ENCODE assay signal across 10 mouse cellular contexts in genomic region chr3:138642026-138642425, GRCm38 (mm10).
A peak's percentile ranks its signal among the peaks of the same experiment; 100 is the strongest.
DNase-seq lines count a peak whose midpoint lies in the region; ATAC-seq and TF ChIP-seq lines count a peak whose summit lies in the region.
"Had no signal": no experiment of that assay in that cellular context is flagged by ENCODE, and none has a peak within 500 bp of the region (broad histone marks: within the 10 kb centered on the region; RNA-seq: fewer than 3 reads in every experiment).

No protein-coding gene starts in this region.

- no peak overlapping the region for H3K4me3 ChIP-seq in kidney, embryonic 15.5 days (replicated peaks)
- H3K4me3 ChIP-seq in CH12.LX (replicated peaks in 1 of 3; ENCODE audit: low read depth in 2 of 3, low read length in 2 of 3, poor library complexity in 1 of 3), result no peak overlapping the region
- H3K4me3 ChIP-seq in forebrain, embryonic 12.5 days (replicated peaks), result no peak overlapping the region
- H3K4me3 ChIP-seq: erythroblast, embryonic 14.5 days; liver, embryonic 15.5 days had no signal

- H3K27ac ChIP-seq in kidney, embryonic 15.5 days, result no peak overlapping the region
- no peak overlapping the region for H3K27ac ChIP-seq in CH12.LX (ENCODE audit: insufficient read depth, low read depth)
- no peak overlapping the region for H3K27ac ChIP-seq in forebrain, embryonic 12.5 days
- H3K27ac ChIP-seq: liver, embryonic 15.5 days had no signal

- 100% methylated on average over 1 of the region's 1 CpGs for WGBS in kidney, embryonic 15.5 days
- WGBS in forebrain, embryonic 12.5 days, result 100% methylated on average over 1 of the region's 1 CpGs

- H3K4me2 ChIP-seq in kidney, embryonic 15.5 days, result no peak overlapping the region
- H3K4me2 ChIP-seq in CH12.LX (ENCODE audit: insufficient read depth, low read depth, poor library complexity, severe bottlenecking), result no peak overlapping the region
- no peak overlapping the region for H3K4me2 ChIP-seq in forebrain, embryonic 12.5 days
- H3K4me2 ChIP-seq: liver, embryonic 15.5 days had no signal

- TF ChIP-seq EP300 in CH12.LX (IDR thresholded peaks at IDR 0.05; ENCODE audit: low read length), result no peak

- no peak for ATAC-seq in kidney, embryonic 15.5 days (replicated peaks; ENCODE audit: low FRiP score)
- no peak for ATAC-seq in forebrain, embryonic 12.5 days (ENCODE audit: low FRiP score)
- ATAC-seq in frontal cortex, adult (ENCODE audit: low TSS enrichment), result no peak

- no peaks in the 10 kb centered on the region for H3K36me3 ChIP-seq in kidney, embryonic 15.5 days
- H3K36me3 ChIP-seq in CH12.LX (replicated peaks in 1 of 2; ENCODE audit: control insufficient read depth in 1 of 2, insufficient read depth in 1 of 2, low read length in 1 of 2), result no peaks in the 10 kb centered on the region
- H3K36me3 ChIP-seq in forebrain, embryonic 12.5 days (replicated peaks), result no peaks in the 10 kb centered on the region
- H3K36me3 ChIP-seq: liver, embryonic 15.5 days had no signal

- DNase-seq in kidney, adult 18-20 months, result peak; percentile 50
- DNase-seq in CH12.LX (ENCODE audit: extremely low read depth), result peak; percentile 58
- DNase-seq in adipocyte (ENCODE audit: low spot score), result peak; percentile 35
- peak; percentile 45 for DNase-seq in kidney, postnatal 10 days
- DNase-seq in testis, postnatal 14 days (ENCODE audit: low spot score), result peak; percentile 26

- H3K79me2 ChIP-seq in CH12.LX (replicated peaks; ENCODE audit: control insufficient read depth, extremely low read depth, insufficient read depth, poor library complexity, severe bottlenecking), result no peaks in the 10 kb centered on the region

- H3K4me1 ChIP-seq in kidney, embryonic 15.5 days, result peaks cover 21% of the 10 kb centered on the region
- H3K4me1 ChIP-seq in CH12.LX (ENCODE audit: control insufficient read depth in 1 of 2, insufficient read depth in 2 of 2), result no peaks in the 10 kb centered on the region
- H3K4me1 ChIP-seq in forebrain, embryonic 12.5 days, result peaks cover 25% of the 10 kb centered on the region

- H3K9ac ChIP-seq in kidney, embryonic 15.5 days, result no peak overlapping the region
- no peak overlapping the region for H3K9ac ChIP-seq in CH12.LX (ENCODE audit: insufficient read depth, low read depth)
- no peak overlapping the region for H3K9ac ChIP-seq in forebrain, embryonic 12.5 days
- H3K9ac ChIP-seq: liver, embryonic 15.5 days had no signal

- peak; percentile 85 to 95 for TF ChIP-seq CTCF in CH12.LX (conservative IDR thresholded peaks at IDR 0.05 in 1 of 2, IDR thresholded peaks at IDR 0.05 in 1 of 2; ENCODE audit: low read depth in 2 of 2, low read length in 2 of 2)

- H3K27me3 ChIP-seq in kidney, embryonic 15.5 days, result no peaks in the 10 kb centered on the region
- H3K27me3 ChIP-seq in CH12.LX (replicated peaks), result no peaks in the 10 kb centered on the region
- H3K27me3 ChIP-seq in forebrain, embryonic 12.5 days, result 0 out of 2 replicates have a peak, but pooled peaks cover 3% of the 10 kb centered on the region

- H3K9me3 ChIP-seq in kidney, embryonic 15.5 days (replicated peaks), result no peaks in the 10 kb centered on the region
- H3K9me3 ChIP-seq in CH12.LX (replicated peaks; ENCODE audit: low read length), result peaks cover 4% of the 10 kb centered on the region
- peaks cover 6% of the 10 kb centered on the region; the same call in 1 of the 2 replicates for H3K9me3 ChIP-seq in forebrain, embryonic 12.5 days
- H3K9me3 ChIP-seq: liver, embryonic 15.5 days had no signal

- no peak for TF ChIP-seq POLR2A in CH12.LX (IDR thresholded peaks at IDR 0.05; ENCODE audit: low read depth, low read length)

- dilution Hi-C loops in CH12.LX (cut with MboI; ENCODE audit: extremely low pct_ligation_motif_present, extremely low pct_unique_long_range_greater_than_20kb, low sequenced_read_pairs), result no loop called here

- in situ Hi-C loops in CH12.LX (cut with MboI; ENCODE audit: low pct_ligation_motif_present, low pct_unique_long_range_greater_than_20kb, low sequenced_read_pairs), result loop anchor here (25.0 kb wide), 1 partner anchor 545 kb away; no protein-coding TSS in a partner anchor

- peak; percentile 88 for TF ChIP-seq RAD21 in CH12.LX (IDR thresholded peaks at IDR 0.05; ENCODE audit: low read depth, low read length)

TF ChIP-seq in CH12.LX, 34 proteins besides CTCF, POLR2A, EP300 and RAD21:
- peak; percentile 75 for TF ChIP-seq SMC3 (IDR thresholded peaks at IDR 0.05; ENCODE audit: low read depth, low read length)
- TF ChIP-seq PAX5 (IDR thresholded peaks at IDR 0.05; ENCODE audit: low read length), result no peak
